Mouse (Mus musculus) liver, embryonic 16.5 days (tissue): Measurements from ENCODE around the gene Dupd1. TPM values are rescaled to one million over a fixed set of nuclear protein-coding genes. Genes with fewer than 3 reads are reported as not detected.

ENCODE experiments used
- ATAC-seq: fragments of 200-750 bp; cut with Nextera tagmentation; 2 replicates; pipeline ENCODE4 v1.8.0; 2017; ENCODE audit warnings: low read depth, mild to moderate bottlenecking, moderate number of reproducible peaks, moderate library complexity
- H3K27ac ChIP-seq: fragments of 300-500 bp; sonication (generic); 2 replicates; pipeline ENCODE4 v1.5.1; 2014; ENCODE audit warnings: mild to moderate bottlenecking, low read length
- H3K27me3 ChIP-seq: fragments of 300-500 bp; sonication (generic); 2 replicates; pipeline ENCODE4 v1.6.1; 2014; ENCODE audit warnings: low read depth, low read length, mixed read lengths; ENCODE audit not compliant: control insufficient read depth, insufficient read depth
- H3K36me3 ChIP-seq: fragments of 300-500 bp; sonication (generic); 2 replicates; pipeline ENCODE4 v1.6.1; 2014; ENCODE audit warnings: mild to moderate bottlenecking; ENCODE audit not compliant: control insufficient read depth, insufficient read depth
- H3K4me1 ChIP-seq: fragments of 300-500 bp; sonication (generic); 2 replicates; pipeline ENCODE4 v1.6.1; 2014; ENCODE audit warnings: low read depth, low read length, mixed read lengths; ENCODE audit not compliant: control insufficient read depth
- H3K4me2 ChIP-seq: fragments of 300-500 bp; sonication (generic); 2 replicates; pipeline ENCODE4 v1.6.1; 2014; ENCODE audit warnings: low read depth, low read length, mixed read lengths
- H3K4me3 ChIP-seq: fragments of 300-500 bp; sonication (generic); 2 replicates; pipeline ENCODE4 v1.5.1; 2014; ENCODE audit warnings: low read depth, mild to moderate bottlenecking, low read length
- H3K9ac ChIP-seq: fragments of 300-500 bp; sonication (generic); 2 replicates; pipeline ENCODE4 v1.6.1; 2014; ENCODE audit warnings: low read depth, low read length
- H3K9me3 ChIP-seq: fragments of 300-500 bp; sonication (generic); replicated peaks from 2 replicates; pipeline ENCODE4 v1.6.1; 2016; ENCODE audit warnings: low read length; ENCODE audit not compliant: control insufficient read depth
- WGBS: fragments of 180-500 bp; shearing (Covaris S2); extraction: QIAGEN DNeasy Blood & Tissue Kit; methylation state at CpG from one replicate; pipeline ENCODE4 v1.1.7; 2014; ENCODE audit not compliant: insufficient replicate concordance; 5-methylcytosine and 5-hydroxymethylcytosine counted together
- polyA plus RNA-seq: library from polyadenylated mRNA; unstranded; fragments of >200 nt; fragmentation: Nextera tagmentation; extraction: Ambion mirVana; gene quantifications from 2 replicates; pipeline ENCODE4 v1.2.1, GENCODE M21; 2015

The Dupd1 gene
- polyA plus RNA-seq, 1 experiment from 2014 or later = 0.27 TPM

DNA sequence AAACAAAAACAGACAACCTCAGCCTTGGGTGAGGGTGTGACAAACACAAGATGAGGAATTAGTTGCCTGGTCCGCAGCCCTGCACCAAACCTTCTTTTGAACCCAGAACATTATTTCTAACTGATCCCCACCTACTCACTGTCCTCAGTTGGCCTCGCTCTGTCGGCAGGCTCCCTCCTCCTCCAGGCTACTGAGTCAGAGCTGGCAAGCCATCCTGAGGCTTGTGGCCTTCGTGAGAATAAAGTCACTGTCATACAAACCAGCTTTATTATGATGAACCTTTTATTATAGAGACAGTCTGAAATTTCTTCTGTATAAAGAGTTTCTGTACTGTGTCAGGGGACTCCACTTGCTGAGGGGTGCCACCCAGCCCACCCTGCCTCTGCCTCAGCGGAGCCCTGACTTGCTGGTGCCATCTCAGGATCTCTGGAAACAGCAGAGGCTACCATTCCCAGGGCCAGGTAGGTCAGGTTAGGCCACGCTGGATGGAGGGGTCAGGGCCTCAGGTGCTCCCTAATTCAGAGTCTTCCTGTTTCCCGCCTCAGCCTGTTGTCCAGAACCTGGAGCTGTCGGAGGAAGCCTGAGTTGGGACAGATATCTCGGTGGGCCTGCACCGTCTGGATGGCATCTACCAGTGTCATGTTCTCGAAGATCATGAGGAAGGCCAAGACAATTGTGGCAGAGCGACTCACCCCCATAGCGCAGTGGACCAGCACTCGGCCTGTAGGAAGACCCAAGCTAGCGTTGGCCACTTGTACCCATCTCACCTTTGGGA is 18.9 kb upstream of the Dupd1 start:
- no peak overlapping the region for H3K4me3 ChIP-seq
- H3K4me2 ChIP-seq = no peak overlapping the region
- ATAC-seq = no peak
- no peak overlapping the region for H3K9ac ChIP-seq
- H3K36me3 ChIP-seq = no peaks in the 10 kb centered on the region
- no peaks in the 10 kb centered on the region for H3K4me1 ChIP-seq
- H3K27me3 ChIP-seq = no peaks in the 10 kb centered on the region
- H3K27ac ChIP-seq = no peak overlapping the region
- no peaks in the 10 kb centered on the region for H3K9me3 ChIP-seq
- WGBS = 68% methylated on average over 15 of the region's 15 CpGs

DNA sequence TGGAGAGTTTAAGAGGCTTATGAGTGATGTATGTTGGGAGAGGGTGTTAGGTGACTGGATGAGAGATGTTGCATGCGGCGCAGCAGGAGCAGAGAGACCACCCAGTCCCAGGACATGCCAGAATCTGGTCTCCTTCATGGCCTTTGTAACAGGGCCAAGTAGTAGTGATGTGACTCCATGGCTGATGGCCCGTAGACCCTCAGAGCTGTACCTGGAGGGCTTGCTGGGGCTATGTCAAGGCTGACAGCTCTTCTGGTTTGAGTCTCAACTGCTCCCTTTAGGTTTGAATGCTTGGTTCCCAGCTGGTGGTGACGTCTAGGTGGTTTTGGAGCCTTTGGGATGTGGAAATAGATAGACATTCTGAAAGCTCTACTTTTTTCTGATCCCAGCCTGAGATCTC is 15.6 kb upstream of the Dupd1 start:
- no peaks in the 10 kb centered on the region for H3K27me3 ChIP-seq
- no peak overlapping the region for H3K4me3 ChIP-seq
- H3K4me2 ChIP-seq = no peak overlapping the region
- no peaks in the 10 kb centered on the region for H3K36me3 ChIP-seq
- WGBS = 70% methylated on average over 4 of the region's 4 CpGs
- no peak overlapping the region for H3K27ac ChIP-seq
- H3K9ac ChIP-seq = no peak overlapping the region
- ATAC-seq = no peak
- no peaks in the 10 kb centered on the region for H3K9me3 ChIP-seq
- H3K4me1 ChIP-seq = no peaks in the 10 kb centered on the region

DNA sequence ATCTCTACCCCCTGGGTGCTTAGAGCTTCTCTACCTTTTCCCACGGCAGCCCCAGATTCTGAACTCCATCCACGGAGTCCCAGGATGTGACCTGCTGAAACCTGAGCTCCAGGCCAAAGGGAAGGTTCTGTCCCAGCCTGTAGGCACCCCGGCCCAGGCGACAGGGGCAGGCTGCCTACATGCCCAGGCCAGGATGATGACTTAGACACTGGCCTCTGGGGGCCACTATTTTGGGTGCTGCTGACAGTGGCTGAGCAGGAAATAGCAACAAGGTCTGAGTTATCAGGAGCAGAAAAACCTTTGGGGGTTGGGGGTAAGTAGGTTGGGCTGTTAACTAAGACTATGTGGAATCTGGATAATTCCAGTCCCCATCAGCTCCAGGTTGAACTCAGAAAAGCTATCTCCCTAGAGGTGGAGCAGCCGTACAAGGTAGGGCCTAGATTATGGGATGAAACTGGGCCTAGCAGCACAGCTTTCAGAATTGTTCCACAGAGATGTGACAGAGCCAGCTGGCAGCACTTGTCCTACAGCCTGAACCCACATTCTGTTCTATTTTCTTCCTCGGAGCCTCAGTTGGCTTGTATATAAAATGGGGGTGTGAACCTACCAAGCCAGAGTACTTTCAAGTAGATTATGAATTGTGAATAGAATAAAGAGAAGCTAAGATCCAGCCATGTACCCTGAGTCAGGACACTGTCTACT is 14.8 kb upstream of the Dupd1 start:
- Histone ChIP-seq H3K27me3 (no peaks in the 10 kb centered on the region), H3K4me1 (no peaks in the 10 kb centered on the region), H3K4me3 (no peak overlapping the region), H3K9me3 (no peaks in the 10 kb centered on the region), H3K36me3 (no peaks in the 10 kb centered on the region), H3K4me2 (no peak overlapping the region), H3K9ac (no peak overlapping the region), H3K27ac (no peak overlapping the region)
- 51% methylated on average over 6 of the region's 6 CpGs for WGBS
- no peak for ATAC-seq

DNA sequence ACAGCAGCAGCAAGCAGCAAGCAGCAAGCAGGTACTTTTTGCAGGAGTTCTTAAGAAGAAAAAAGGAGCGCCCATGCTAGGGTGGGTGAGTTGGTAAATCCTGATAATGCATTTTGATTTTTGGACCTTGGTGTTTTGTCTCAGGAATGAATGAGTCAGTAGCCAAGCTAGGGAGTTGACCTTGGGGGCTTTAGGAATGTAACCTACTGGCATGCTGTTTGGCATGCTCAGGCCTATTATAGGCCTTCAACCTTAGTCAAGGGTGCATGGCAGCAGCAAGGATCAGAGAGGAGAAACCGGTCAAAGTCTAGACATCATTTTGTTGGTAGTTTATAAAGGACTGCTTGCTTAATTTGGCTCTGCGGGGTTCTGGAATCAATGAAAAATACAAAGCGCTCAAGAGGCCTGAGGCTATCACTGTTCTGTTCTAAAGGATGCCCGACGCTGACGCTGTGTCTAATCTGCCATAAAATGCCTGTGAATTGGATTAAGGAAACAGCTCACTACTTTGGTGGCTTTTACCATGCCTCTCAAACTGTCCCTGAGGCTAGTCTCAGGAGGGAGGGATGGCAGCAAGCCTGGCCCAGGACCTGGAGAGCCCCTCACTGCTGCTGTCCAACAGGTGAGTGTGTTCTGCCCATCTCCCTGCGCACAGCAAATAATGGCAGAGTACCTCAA is 7.8 kb upstream of the Dupd1 start:
- Histone ChIP-seq H3K4me1 (no peaks in the 10 kb centered on the region), H3K9ac (no peak overlapping the region), H3K4me3 (no peak overlapping the region), H3K9me3 (no peaks in the 10 kb centered on the region), H3K27ac (no peak overlapping the region), H3K27me3 (no peaks in the 10 kb centered on the region), H3K4me2 (no peak overlapping the region), H3K36me3 (no peaks in the 10 kb centered on the region)
- no peak for ATAC-seq
- 72% methylated on average over 8 of the region's 8 CpGs for WGBS

DNA sequence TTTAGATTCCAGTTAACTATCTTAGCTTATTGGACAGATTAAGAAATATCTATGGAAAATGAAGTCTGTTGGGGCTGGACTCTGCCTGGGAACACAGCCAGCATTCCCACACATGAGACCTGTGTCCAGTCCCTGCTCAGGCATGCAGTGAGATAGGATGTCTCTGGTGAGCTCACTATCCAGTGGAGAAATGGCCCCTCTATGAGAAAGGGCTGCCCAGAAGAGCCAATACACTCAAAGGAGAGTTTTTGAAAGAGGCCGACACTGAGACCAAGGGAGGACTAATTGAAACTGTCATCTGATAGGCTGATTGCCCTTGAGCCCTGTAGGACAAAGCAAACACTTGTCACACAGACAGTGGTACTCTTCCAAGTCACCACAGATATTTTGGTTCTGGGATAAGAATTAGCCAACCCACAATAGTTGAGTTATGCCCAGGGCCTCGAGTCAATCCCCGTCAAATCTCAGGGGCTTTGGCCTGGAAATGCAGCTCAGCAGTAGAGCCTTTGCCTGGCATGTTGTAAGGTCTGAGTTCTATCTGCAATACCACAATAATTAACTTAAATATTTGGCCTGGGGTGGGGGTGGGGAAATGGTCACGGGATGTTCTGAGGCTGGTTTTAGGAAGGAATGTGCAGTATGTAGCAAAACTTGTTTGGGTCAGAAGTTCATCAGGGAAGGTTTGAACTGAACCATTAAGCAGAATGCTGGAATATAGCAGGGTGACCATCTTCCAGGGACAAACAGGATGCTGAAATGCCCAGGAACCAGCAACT is 6.2 kb upstream of the Dupd1 start:
- Histone ChIP-seq H3K9me3 (no peaks in the 10 kb centered on the region), H3K4me3 (no peak overlapping the region), H3K9ac (no peak overlapping the region), H3K4me1 (no peaks in the 10 kb centered on the region), H3K36me3 (no peaks in the 10 kb centered on the region), H3K27me3 (no peaks in the 10 kb centered on the region), H3K4me2 (no peak overlapping the region), H3K27ac (no peak overlapping the region)
- no peak for ATAC-seq
- WGBS = 53% methylated on average over 4 of the region's 4 CpGs

DNA sequence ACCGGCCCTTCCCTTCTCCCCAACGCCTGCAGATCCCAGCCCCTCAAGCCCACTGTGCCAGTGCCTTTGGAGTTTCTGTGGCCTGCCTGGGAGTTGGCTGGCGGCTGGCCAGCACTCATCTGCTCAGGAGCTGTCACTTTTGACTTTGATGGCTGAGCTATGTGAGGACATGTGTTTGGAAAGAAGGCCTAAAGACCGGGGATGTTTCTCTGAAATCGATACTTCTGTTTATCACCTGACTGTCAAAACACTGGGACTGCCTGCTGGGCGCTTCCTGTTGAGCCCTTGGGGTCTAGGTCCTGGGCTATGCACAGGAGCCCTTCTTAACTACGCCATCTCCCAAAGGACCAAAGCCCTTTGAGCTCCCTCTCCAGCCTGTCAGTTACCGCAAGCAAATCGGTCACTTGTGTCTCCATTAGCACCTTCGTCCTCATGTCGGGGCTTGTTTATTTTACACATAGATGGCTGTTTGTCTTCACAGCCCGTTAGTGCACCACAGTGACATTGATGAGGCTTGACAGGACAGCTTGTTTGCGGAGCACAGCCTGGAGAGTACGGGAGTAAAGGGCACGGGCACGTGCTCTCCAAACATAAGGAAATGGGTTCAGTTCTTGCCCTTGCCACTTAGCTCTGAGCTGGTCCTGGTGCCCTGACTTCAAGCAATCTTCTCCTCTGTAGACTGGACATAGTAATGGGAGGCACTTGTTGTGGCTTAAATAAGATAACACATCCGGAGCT is 5.4 kb upstream of the Dupd1 start:
- Histone ChIP-seq H3K27me3 (no peaks in the 10 kb centered on the region), H3K4me2 (no peak overlapping the region), H3K27ac (no peak overlapping the region), H3K4me3 (no peak overlapping the region), H3K9ac (no peak overlapping the region), H3K4me1 (no peaks in the 10 kb centered on the region), H3K9me3 (no peaks in the 10 kb centered on the region), H3K36me3 (no peaks in the 10 kb centered on the region)
- WGBS = 42% methylated on average over 17 of the region's 17 CpGs
- peak; percentile 61; the same call in 1 of the 2 replicates for ATAC-seq

DNA sequence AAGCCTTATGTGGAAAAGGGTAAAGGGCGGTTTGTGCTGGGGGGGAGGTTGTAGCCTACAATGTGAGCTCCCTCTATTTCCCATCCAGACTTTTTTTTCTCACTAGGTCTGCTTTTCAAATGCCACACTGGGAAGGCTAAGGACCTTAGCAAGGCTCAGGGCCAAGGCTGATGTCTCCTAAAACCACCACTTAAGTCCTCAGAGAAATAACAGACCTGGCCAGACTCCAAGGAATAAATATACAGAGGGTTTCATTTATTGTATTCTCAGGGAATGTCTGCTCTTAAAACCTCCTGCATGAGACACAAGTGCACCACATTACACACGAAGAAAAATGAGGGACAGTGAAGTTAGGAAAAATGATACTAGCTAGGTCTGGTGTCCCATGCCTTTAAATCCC is 3.1 kb downstream of the Dupd1 start:
- H3K9me3 ChIP-seq = no peaks in the 10 kb centered on the region
- no peak for ATAC-seq
- no peak overlapping the region for H3K27ac ChIP-seq
- no peak overlapping the region for H3K4me2 ChIP-seq
- no peaks in the 10 kb centered on the region for H3K27me3 ChIP-seq
- 48% methylated on average over 2 of the region's 2 CpGs for WGBS
- H3K36me3 ChIP-seq = no peaks in the 10 kb centered on the region
- H3K9ac ChIP-seq = no peak overlapping the region
- no peaks in the 10 kb centered on the region for H3K4me1 ChIP-seq
- no peak overlapping the region for H3K4me3 ChIP-seq

DNA sequence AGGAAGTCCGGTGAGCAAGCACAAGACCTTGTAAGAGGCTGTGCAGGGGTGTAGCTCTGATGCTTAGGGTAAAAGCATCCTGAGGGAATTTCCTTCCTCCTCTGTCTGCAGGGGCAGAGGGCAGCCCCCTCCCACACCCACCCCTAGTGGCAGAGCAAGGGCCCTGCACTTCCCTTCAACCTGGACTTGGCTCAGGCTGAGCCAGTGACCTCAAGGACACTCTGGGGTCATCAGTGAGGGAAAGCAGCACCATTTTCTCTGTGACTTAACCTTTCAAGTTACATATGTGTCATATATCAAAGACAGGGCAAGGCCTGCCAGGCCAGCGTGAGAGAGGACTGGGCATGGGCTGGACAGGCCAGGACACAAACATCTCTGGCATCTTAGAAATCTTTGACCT is 4.8 kb downstream of the Dupd1 start:
- Histone ChIP-seq H3K27ac (no peak overlapping the region), H3K9me3 (no peaks in the 10 kb centered on the region), H3K9ac (no peak overlapping the region), H3K4me2 (no peak overlapping the region), H3K4me3 (no peak overlapping the region), H3K27me3 (no peaks in the 10 kb centered on the region), H3K36me3 (no peaks in the 10 kb centered on the region), H3K4me1 (no peaks in the 10 kb centered on the region)
- WGBS = 71% methylated on average over 2 of the region's 2 CpGs
- no peak for ATAC-seq
